Mouse (Mus musculus): ENCODE data around the gene Baiap2l1.

Baiap2l1 gene

DNA sequence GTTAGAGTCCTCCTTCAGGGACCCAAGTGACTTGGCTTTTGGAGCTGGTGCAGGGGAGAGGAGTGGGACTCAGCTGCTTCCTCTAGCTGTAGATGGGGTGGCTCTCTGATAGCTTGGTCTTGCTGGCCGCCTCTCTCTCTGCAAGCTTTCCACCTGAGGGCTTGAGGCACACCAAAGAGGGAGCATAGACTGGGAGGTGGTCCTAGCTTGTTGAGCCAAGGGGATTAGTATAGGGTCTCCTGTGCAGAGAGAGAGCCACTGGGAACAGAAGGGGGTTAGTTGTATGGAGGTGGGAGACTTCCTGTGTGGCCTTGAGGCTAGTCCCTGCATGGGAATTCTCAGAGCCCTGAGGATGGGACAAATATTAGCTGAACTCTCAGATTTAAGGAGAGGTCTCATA lies 101.0 kb downstream of the Baiap2l1 start:
- DNase-seq (ENCODE audit: low spot score): no peak

DNA sequence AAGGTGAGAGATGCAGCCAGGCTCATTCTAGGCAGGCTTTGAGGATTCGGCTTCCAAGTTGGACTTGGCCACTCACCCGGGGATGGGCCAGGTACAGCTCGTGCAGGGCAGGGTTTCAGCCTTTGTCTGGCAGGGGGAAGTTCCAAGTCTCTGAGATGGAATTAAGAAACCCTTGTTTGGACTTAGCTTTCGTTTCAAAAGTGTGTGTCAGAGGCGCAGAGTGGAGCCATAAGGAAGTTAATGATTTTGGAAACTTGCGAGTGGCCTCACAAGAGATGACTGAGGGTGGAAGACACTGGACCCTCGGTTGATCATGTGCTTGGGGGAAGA lies 101.4 kb downstream of the Baiap2l1 start:
- no peak for DNase-seq (ENCODE audit: low spot score)

DNA sequence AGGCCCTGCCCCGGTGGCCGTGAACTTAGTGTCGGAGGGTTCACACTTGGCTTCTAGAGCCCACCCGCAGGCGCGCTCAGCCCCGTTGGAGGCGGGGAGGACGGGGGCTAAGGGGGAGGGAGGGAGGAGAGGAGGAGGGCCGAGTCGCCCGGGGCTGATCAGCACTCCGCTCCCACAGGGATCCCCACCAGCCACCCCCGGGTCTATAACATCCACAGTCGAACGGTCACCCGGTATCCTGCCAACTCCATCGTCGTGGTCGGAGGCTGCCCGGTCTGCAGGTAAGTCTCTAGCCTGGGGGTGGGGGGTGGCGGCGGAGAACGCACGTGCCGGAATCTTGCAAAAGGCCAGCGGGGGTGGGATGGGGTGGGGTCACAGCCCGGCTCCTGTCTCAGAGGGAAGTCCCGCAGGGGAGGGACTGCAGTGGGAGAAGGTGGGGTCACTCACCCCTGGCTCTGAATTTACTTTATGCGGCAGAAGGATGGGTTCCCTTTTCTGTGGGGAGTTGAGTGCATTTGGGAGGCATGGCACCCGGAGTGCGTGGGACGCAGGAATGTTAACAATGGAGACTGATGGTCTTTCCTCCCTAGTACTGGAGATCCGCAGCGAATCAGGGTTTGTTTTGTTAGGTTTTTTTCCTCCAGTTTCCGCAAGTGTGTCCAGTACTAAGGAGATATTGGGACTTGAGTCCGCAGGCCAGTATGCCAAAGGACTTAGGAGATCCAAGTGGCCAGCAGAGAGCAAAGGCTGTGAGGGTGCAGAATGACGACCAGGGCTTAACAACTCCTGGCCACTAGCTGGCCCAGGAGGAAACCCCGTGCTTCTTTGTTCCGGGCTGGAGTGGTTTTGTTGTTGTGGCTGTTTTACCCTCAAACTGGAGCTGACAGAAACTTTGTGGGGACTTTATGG lies 102.0 kb downstream of the Baiap2l1 start:
- peak; percentile 61 for DNase-seq (ENCODE audit: low spot score)

DNA sequence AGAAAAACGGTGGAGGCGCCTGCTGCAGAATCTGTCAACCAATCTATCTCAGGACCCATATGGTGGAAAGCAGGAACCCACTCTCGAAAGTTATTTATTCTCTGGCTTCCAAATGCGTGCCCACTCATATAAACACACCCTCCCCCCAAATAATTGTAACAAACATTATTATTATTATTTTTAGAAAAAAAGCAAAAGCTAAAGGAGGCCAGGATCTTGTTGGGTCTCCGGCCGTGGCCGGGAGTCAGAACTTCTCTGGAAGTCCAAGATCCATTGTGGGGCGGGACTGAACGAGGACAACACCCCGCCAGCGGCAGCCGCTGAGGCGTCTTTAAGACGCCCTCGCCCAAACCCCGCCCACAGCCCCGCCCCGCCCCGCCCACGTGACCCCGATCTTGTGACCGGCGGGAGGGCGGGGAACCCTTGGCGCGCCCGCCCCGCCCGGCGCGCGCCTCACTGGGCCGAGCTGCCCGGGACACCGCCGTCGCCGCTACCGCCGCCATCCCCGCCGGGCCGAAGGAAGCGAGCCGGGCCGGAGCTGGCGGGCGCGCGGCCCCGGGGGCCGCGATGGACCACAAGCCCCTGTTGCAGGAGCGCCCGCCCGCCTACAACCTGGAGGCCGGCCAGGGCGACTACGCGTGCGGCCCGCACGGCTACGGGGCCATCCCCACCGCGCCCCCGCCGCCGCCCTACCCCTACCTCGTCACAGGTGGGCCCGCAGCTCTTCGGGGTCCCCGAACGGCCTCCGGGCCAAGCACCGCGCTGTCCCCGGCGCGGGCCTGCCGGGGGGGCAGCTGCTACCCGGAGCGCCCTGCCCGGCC lies 102.9 kb downstream of the Baiap2l1 start:
- DNase-seq (ENCODE audit: low spot score): peak; percentile 84

- DNase-seq (ENCODE audit: low spot score): peak; percentile 76
These were observed 103.6 kb downstream of the Baiap2l1 start for GRCm38 (mm10) chr5:144254122-144254810.

DNA sequence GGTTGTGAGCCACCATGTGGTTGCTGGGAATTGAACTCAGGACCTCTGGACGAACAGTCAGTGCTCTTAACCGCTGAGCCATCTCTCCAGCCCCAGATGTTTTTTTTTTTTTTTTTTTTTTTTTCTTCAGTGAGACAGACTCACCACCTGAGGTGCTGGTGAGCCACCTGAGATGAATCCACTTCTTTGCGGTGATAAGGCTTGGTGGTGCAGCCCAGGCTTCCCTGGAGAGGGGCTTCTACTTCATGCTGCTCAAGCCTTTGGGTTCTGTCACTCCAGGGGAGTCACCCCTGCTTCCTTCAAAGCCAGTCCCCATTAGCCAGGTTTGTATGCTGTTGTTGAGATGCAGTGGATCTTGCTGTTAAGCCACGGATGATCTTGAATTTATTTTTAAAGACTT lies 104.7 kb downstream of the Baiap2l1 start:
- DNase-seq (ENCODE audit: low spot score): no peak

DNA sequence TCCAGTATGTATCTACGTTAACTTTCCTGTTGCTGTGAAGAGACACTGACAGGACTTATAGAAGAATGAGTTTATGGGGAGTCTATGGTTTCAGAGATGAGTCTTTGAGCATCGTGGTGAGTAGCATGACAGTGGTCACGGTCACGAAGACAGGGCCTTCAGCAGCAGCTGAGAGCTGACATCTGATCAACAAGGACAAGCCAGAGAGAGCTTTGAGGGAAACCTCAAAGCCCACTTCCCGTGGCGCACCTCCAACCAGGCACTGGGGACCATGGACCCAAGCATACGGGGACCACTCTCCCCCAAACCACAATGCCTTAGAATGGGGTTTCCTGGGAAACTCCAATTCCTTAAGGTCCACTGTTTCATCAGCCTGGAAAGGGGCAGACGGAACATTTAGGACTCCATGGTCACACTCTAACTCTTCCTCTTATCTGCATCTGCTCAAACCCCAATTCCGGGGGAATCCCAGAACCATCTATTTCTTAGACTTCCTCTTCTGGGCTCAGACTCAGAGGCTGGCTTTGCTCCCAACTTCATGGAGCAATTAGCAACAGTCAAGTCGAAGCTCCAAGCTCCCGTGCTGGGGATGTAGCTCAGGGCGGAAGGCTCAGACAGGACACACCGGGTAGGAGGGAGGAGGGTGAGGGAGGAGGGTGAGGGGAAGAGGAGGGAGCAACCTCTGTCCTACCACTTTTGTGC lies 105.9 kb downstream of the Baiap2l1 start:
- DNase-seq (ENCODE audit: low spot score): no peak

DNA sequence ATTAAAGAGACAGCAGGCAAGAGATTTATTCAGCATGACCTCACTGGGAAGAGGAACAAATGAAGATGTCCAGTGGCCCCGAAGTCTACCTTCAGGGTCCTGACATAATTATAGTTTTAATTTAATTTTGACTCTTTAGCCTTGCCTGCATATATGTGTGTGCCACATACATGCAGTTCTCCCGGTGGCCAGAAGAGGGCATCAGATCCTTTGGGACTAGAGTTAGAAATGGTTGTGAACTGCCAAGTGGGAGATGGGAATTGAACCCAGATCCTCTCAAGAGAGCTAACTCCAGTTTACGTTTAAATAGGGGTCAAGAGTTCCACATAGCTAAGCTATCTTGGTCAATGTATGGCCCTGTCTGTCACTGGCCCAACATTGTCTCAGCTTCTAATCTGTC lies 108.0 kb downstream of the Baiap2l1 start:
- DNase-seq (ENCODE audit: low spot score): no peak

- DNase-seq (ENCODE audit: low spot score): peak; percentile 75
These were observed 109.9 kb downstream of the Baiap2l1 start for GRCm38 (mm10) chr5:144247906-144248585.

DNA sequence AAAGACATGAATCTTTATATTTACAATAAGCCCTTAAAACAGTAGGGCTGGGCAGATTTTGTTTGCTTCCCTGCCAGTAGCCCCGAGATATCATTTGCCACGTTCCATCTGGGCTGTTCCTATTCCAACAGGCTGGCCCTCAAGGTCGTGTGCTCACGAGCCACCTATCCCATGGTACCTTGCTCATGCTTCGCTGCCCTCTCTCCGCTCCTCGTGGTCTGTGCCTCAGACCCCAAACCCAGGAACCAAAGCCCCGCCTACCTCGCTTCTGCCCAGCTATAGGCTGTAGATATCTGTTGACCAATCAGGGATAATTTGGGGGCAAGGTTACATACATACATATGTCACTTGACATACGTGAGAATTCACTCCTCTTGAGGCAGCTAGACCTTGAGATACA lies 110.6 kb downstream of the Baiap2l1 start:
- DNase-seq (ENCODE audit: low spot score): no peak

DNA sequence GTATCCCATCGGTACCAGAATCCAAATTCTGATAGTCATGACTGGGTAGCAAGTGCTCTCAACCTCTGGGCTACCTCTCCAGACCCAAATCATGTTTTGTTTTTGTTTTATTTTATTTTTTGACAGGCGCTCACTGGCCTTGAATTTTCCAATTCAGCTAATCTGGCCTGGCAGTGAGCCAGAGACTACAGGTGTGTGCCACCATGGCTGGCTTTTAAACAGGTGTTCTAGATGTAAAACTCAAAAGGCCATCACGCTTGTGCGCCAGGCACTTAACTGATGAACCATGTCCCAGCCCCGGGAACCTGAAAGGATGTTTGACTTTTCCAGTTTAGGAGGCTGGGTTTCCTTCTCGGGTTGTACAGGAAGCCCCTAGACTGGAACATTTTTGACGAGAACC lies 111.2 kb downstream of the Baiap2l1 start:
- DNase-seq (ENCODE audit: low spot score): no peak

GRCm38 (mm10) chr5:144245592-144245991 lies 112.3 kb downstream of the Baiap2l1 start:
- DNase-seq (ENCODE audit: low spot score): no peak

DNA sequence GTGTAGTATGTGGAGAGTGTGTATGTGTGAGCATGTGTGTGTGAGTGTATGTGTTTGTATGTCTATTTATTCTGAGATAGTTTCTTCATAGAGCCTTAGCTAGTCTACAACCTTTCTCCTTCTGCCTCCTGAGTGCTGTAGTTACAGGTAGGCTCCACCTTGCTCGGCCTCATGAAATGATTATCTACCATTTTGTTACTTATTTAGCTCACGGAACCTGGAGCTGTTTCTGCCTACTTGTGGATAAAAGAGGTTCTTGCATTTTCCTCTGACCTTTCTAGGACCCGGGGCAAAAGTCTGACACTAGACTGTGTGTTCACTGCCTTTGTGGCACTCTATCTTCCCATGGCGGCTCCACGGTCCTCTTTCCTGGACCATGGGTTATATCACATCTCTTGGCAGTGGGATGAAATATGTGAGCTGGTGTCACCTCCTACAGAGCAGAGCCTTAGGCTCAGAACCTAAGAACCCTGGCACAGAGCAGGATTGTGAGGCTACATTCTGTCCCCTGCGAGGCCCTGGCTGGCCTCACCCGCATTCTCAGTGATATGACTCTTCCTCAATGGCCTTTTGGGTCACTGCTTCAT lies 113.9 kb downstream of the Baiap2l1 start, which contains the start of gene Bri3:
Gene Bri3 (plus strand): TSS at position 537 of the 587 bp plus-strand sequence.
- DNase-seq (ENCODE audit: low spot score): no peak

- no peak for DNase-seq (ENCODE audit: low spot score)
These were observed 118.9 kb downstream of the Baiap2l1 start for GRCm38 (mm10) chr5:144238969-144239368.

DNA sequence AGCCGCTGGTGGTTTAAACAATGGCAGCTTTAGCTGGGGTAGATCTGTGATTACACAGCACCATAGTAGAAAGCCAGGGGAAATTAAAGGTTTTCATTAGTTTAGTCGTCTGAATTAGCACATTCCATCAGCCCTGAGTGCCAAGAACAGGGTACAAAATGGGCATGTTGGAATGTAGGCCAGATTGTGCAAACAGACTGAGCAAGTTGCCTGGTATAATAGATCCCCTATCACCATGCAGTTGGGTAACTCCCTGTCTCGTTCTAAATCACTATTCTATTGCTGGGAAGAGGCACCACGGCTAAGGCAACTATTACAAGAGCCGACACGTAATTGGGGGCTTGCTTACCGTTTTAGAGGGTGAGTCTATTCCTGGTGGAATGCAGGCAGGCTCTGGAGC lies 123.2 kb downstream of the Baiap2l1 start:
- no peak for DNase-seq (ENCODE audit: low spot score)

DNA sequence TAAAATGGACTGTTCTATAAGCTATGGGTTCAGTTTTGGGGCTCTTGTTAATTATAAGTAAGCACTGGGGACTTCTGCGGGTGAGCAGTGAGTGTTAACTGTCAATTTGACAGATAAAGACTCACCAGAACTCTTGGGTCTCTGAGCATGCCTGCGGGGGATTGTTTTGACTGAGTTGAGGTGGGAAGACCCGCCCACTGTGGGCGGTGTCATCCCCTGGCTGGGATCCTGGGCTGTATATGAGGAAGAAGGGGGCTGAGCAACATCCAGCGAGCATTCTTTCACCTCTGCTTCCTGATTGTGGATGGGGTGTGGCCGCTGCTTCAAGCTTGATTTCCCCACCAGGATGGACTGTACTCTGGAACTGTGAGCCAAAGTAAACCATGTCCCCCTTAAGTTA lies 123.7 kb downstream of the Baiap2l1 start:
- DNase-seq (ENCODE audit: low spot score): no peak

- no peak for DNase-seq (ENCODE audit: low spot score)
These were observed 125.4 kb downstream of the Baiap2l1 start for GRCm38 (mm10) chr5:144232531-144232930.

DNA sequence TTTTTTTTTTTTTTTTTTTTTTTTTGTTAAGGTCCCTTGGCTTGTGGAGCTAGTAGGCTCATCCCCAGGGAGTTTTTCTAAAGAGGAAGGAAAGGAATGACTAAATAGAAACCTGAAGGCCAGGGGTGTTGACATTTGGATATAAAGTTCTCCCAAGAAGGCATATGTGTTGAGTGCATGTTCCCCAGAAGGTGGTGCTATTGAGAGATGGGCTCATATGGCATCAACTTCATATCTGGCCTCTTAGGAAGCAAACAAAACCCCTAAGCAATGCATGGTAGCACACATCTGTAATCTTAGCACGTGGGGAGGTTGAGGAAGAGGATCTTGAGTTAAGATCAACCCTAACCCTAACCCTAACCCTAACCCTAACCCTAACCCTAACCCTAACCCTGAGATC lies 126.5 kb downstream of the Baiap2l1 start:
- DNase-seq (ENCODE audit: low spot score): no peak

GRCm38 (mm10) chr5:144230216-144230615 lies 127.7 kb downstream of the Baiap2l1 start:
- DNase-seq (ENCODE audit: low spot score): no peak

DNA sequence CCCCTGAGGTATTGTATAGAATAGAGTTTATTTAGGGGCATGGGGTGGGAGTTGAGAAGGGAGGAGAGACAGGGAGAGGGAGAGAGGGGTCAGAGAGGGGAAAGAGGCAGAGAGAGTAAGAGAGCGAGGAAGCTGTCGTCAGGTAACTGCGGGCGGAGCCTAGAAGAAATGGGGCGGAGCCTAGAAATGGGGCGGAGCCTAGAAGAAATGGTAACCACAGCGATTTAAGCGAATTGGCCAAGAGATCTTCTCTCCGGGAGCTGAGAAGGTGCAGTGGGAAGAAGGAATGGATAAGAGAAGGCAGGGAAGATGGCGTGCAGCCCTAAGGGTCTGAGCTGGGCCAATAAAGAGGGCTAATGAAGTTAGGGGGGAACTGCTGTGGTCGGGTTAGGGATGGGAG lies 131.7 kb downstream of the Baiap2l1 start:
- no peak for DNase-seq (ENCODE audit: low spot score)
